Mouse (Mus musculus): Measurements from ENCODE around the gene Ccne1. TPM values are rescaled to one million over a fixed set of nuclear protein-coding genes. Genes with fewer than 3 reads are reported as not detected.

Gene Ccne1
- total RNA-seq, 2 experiments from 2014 or later = 9.4 to 11.4 TPM

- DNase-seq (ENCODE audit: low spot score in 2 of 2) = no peak
These were observed 3.2 kb downstream of the Ccne1 start for GRCm38 (mm10) chr7:38104097-38104496.

GRCm38 (mm10) chr7:38094353-38094752 is 13.0 kb downstream of the Ccne1 start:
- DNase-seq (ENCODE audit: low spot score in 2 of 2) = no peak

GRCm38 (mm10) chr7:38093101-38093500 is 14.2 kb downstream of the Ccne1 start:
- no peak for DNase-seq (ENCODE audit: low spot score in 2 of 2)

DNA sequence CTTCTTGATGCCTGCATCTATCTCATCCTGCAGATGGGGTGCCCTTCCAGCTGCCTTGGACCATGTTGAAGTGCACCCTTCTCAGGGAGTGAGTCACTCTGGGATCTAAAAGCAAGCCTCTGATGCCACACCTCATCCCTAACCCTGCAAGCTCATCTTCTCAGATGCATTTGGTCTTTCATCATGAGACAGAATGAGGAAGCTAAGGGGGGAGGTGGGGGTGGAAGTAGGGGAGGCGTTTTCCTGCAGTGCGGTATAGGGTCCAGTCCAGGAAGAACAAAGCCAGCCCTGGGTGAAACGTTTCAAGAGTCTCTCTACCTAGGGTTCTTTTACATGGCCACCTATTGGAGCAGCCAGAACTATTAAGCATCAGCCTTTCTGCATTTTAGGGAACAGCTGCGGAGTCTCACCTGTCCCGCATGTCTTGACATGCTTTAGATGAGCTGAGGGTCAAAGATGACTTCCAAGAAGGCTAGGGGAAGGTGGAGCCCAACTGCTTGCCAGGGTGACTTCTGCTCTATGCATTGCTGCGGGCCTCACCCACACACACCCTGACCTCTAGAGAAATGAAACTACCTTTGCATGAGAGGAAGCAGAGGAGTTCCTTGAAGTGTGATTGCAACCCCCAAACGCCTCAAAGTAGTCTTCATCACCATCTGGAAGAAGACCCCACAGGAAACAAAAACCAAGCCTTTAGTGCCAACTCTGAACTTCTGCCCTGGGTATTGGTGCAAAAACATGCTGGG is 17.2 kb downstream of the Ccne1 start:
- no peak for DNase-seq (ENCODE audit: low spot score in 2 of 2)

DNA sequence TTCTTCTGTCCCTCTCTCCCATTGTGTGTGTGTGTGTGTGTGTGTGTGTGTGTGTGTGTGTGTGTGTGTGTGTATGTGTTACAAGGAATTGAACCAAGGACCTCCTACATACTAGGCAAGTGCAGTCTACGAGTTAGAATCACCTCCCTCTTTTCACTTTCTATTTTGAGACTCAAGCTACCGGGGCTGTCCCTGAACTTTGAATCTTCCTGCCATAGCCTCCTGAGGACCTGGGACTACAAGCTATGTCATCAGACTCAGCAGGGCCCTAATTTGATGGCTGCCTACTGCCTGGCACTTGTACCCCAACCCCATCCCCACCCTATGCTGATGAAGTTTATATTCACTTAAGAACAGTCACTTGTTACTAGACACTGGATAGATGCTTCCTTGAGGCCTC is 18.9 kb downstream of the Ccne1 start:
- no peak for DNase-seq (ENCODE audit: low spot score in 2 of 2)

DNA sequence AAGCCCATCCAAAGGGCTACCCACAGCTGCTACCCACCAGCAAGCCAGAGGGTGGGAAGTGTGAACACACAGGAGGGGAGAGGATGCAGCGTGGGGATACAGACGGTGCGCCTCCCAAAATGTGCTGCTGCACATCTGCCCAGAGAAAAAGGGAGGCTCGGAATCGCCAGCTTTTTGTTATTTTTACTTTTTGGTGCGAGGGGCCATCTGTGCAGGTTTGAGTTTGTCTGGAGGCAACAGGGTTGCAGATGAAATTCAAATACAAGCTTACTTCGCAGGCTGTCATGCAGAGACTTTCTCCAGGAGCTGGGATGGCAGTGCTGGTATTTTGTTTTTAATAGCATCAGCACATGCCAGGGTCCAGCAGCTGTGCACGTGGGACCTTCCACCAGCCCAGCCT is 19.5 kb downstream of the Ccne1 start:
- peak in 1 of 2 experiments; percentile 29 for DNase-seq (ENCODE audit: low spot score in 2 of 2)

GRCm38 (mm10) chr7:38086401-38086800 is 20.9 kb downstream of the Ccne1 start:
- DNase-seq (ENCODE audit: low spot score in 2 of 2) = no peak

GRCm38 (mm10) chr7:38085573-38086211 is 21.6 kb downstream of the Ccne1 start:
- DNase-seq (ENCODE audit: low spot score in 2 of 2) = peak; percentile 38 to 55

DNA sequence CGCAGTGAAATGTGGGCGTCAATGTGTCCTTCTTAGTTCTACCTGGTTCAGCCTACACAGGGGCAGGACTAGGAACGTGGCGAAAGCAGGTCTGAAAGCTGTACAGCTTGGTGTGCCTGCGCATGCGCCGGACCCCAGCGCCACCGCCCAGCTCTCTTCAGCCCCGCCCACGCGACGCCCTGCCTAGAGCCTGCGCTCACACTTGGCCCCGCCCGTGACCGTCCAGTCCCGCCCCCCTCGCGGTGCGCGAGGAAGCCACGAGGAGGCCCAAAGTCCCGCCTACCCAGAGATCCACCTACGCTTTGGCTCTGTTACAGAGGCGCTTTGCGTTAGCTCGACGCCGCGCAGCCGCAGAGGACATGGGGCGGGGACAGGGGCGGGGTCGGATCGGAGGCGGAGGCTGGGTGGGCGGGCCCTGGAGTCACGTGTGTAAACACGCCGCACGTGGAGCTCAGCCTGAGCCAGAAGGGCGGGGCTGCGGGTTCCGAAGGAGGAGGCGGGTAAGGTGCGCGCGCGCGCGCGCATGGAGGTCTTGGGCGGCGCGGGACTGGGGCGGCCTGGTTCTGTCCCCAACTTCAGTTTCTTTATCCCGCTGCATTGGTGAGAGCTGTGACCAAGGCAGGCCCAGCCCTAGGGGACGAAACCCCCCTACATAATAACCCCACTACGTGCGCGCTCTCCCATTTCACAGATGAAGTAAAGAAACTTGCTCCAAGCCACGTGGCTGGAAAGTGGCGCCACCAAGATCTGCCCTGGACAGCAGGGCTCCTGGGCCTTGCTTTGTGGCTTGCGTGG is 22.4 kb downstream of the Ccne1 start:
- peak; percentile 99 for DNase-seq (ENCODE audit: low spot score in 2 of 2)

GRCm38 (mm10) chr7:38082971-38083370 is 24.4 kb downstream of the Ccne1 start:
- DNase-seq (ENCODE audit: low spot score in 2 of 2) = no peak

GRCm38 (mm10) chr7:38077189-38077588 is 30.1 kb downstream of the Ccne1 start:
- no peak for DNase-seq (ENCODE audit: low spot score in 2 of 2)

GRCm38 (mm10) chr7:38075487-38075886 is 31.8 kb downstream of the Ccne1 start:
- DNase-seq (ENCODE audit: low spot score in 2 of 2) = no peak

DNA sequence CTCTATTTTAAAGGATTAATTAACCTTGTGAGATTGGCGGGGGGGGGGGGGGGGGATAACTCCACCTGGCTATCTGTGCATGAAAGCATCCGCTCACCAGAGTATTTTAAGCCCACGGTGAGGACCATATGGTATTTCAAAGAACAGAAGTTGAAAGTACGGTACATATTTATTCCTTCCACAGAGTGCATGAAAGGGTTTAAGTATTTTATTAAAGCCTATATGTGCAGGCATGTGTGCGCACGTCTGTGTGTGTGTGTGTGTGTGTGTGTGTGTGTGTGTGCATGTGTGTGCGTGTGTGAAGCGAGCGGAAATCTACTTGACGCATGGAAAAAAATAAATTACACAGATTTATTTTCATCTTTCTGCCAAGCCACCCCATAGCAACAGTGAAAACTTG is 32.4 kb downstream of the Ccne1 start:
- DNase-seq (ENCODE audit: low spot score in 2 of 2) = no peak

- no peak for DNase-seq (ENCODE audit: low spot score in 2 of 2)
These were observed 32.8 kb downstream of the Ccne1 start for GRCm38 (mm10) chr7:38074514-38074913.

- peak; percentile 66 to 76 for DNase-seq (ENCODE audit: low spot score in 2 of 2)
These were observed 33.6 kb downstream of the Ccne1 start for GRCm38 (mm10) chr7:38073782-38074181.

- no peak for DNase-seq (ENCODE audit: low spot score in 2 of 2)
These were observed 36.3 kb downstream of the Ccne1 start for GRCm38 (mm10) chr7:38071065-38071464.

DNA sequence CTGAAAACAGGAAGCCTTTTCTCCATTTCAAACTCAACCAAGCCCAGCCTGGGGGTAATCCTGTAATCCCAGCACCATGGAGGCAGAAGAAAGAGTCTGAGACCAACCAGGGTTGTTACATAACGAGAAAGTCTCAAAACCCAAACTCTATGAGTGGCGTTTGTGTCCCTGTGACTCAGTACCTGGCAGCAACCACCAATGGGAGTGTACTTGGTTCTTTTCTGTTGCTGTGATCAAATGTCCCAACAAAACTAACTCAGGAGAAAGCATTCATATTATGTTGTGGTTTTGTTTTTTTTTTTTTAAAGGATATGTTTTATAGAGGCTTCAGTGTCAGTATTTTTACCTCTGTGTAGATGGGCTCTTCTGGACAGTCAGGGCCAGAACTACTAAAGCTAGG is 36.7 kb downstream of the Ccne1 start:
- no peak for DNase-seq (ENCODE audit: low spot score in 2 of 2)

DNA sequence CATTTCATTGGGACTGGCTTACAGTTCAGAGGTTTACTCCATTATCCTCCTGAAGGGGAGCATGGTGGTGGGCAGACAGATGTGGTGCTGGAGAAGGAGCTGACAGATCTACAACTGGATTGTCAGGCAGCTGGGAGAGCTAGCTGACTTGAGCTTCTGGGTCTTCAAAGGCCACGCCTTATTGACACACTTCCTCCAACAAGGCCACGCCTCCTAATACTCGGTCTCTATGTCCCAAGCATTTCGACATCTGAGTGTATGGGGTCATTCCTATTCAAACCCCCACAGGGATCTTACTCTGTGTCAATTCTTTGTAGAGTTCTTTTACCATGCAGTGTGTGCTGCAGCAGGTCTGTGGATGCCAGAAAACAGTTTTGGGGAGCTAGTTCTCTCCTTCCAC is 42.9 kb downstream of the Ccne1 start:
- no peak for DNase-seq (ENCODE audit: low spot score in 2 of 2)

- peak; percentile 91 to 93 for DNase-seq (ENCODE audit: low spot score in 2 of 2)
These were observed 46.0 kb downstream of the Ccne1 start for GRCm38 (mm10) chr7:38061060-38061970.

- no peak for DNase-seq (ENCODE audit: low spot score in 2 of 2)
These were observed 47.6 kb downstream of the Ccne1 start for GRCm38 (mm10) chr7:38059636-38060330.
